8 mouse cellular contexts compared by ENCODE assay signal in genomic region chr9:75559512-75560012, GRCm38 (mm10). TPM values are rescaled to one million over a fixed set of nuclear protein-coding genes. Genes with fewer than 3 reads are reported as not detected.
A peak's percentile ranks its signal among the peaks of the same experiment; 100 is the strongest.
DNase-seq lines count a peak whose midpoint lies in the region; ATAC-seq and TF ChIP-seq lines count a peak whose summit lies in the region.

Gene Tmod3 (minus strand): TSS chr9:75559657.

- peak within 1 kb of the TSS; percentile 74 for H3K4me2 ChIP-seq in hindbrain, embryonic 16.5 days (ENCODE audit: low read length)

- intact Hi-C loops in left cerebral cortex, adult 2 months (cut with DNase I) = loop anchor here (5.0 kb wide), 1 partner anchor 37 kb away; no protein-coding TSS in a partner anchor

- WGBS in hindbrain, embryonic 16.5 days = 2% methylated on average over 21 of the region's 21 CpGs

- ATAC-seq in hindbrain, embryonic 16.5 days = peak; percentile 97
- ATAC-seq in megakaryocyte, adult 5-6 weeks (ENCODE audit: poor library complexity, severe bottlenecking) = peak; percentile 95

- peak within 1 kb of the TSS; percentile 94 for H3K4me3 ChIP-seq in hindbrain, embryonic 16.5 days (ENCODE audit: low read length)
- H3K4me3 ChIP-seq in left cerebral cortex, adult 2 months = peak within 1 kb of the TSS; percentile 91

- H3K9ac ChIP-seq in hindbrain, embryonic 16.5 days (ENCODE audit: low read depth, low read length) = peak within 1 kb of the TSS; percentile 88

- H3K36me3 ChIP-seq in hindbrain, embryonic 16.5 days (ENCODE audit: control insufficient read depth, insufficient read depth, low read length) = no peaks in the 10 kb centered on the region

- peak; percentile 83 for DNase-seq in WW6 (ENCODE audit: low read depth, low spot score)
- DNase-seq in cerebellum, postnatal 4 days (ENCODE audit: low spot score in 2 of 2) = peak; percentile 87 to 92
- DNase-seq in gastrocnemius, adult 18-20 months (ENCODE audit: low spot score) = peak; percentile 95
- DNase-seq in left cerebral cortex, adult 2 months (ENCODE audit: extremely low spot score in 1 of 2, low spot score in 2 of 2) = peak; percentile 92 to 95
- DNase-seq in right cerebral cortex, adult 2 months (ENCODE audit: low spot score in 2 of 2) = peak; percentile 94 to 97
- peak; percentile 96 for DNase-seq in urinary bladder, postnatal 14 days (ENCODE audit: low spot score)

- H3K4me1 ChIP-seq in hindbrain, embryonic 16.5 days (ENCODE audit: control insufficient read depth, insufficient read depth, low read depth, low read length) = peaks cover 17% of the 10 kb centered on the region

- no peaks in the 10 kb centered on the region for H3K9me3 ChIP-seq in hindbrain, embryonic 16.5 days (ENCODE audit: control insufficient read depth, low read length)

- TF ChIP-seq CTCF in left cerebral cortex, adult 2 months (IDR thresholded peaks at IDR 0.05) = no peak

- no peaks in the 10 kb centered on the region for H3K27me3 ChIP-seq in hindbrain, embryonic 16.5 days (replicated peaks; ENCODE audit: control insufficient read depth, insufficient read depth, low read length)

- peak within 1 kb of the TSS; percentile 81 for H3K27ac ChIP-seq in hindbrain, embryonic 16.5 days (ENCODE audit: low read depth, low read length)
- peak within 1 kb of the TSS; percentile 70 for H3K27ac ChIP-seq in left cerebral cortex, adult 2 months

RNA-seq across cellular contexts. Expression of gene Tmod3, which starts in this region (rescaled TPM):
- total RNA-seq in gastrocnemius, adult 18-20 months (2021) = 10 to 100 TPM; 14.2 to 26.3 TPM
- polyA plus RNA-seq in hindbrain, embryonic 16.5 days (2015; fragmentation: Nextera tagmentation; extraction: Ambion mirVana) = 75.6 and 79.5 TPM in 2 replicates
- 10 to 100 TPM; 43.6 to 62.5 TPM for total RNA-seq in left cerebral cortex, adult 2 months (2021)
- total RNA-seq in megakaryocyte, adult 5-6 weeks (2015) = 100 and 101 TPM in 2 replicates
- total RNA-seq in megakaryocyte, adult 5-6 weeks (2017) = 102 and 121 TPM in 2 replicates

Comparison
In these comparisons a context has a peak if more than half of its experiments do, and no peak if none do; other contexts are left out.
1. Peak in every context shown above with its lines: DNase-seq, ATAC-seq, H3K4me3 ChIP-seq and H3K27ac ChIP-seq.